Mouse (Mus musculus): ENCODE results near the gene Galm. TPM values are rescaled to one million over a fixed set of nuclear protein-coding genes. Genes with fewer than 3 reads are reported as not detected.

The Galm gene
- polyA plus RNA-seq, 1 experiment: 27.5 TPM

DNA sequence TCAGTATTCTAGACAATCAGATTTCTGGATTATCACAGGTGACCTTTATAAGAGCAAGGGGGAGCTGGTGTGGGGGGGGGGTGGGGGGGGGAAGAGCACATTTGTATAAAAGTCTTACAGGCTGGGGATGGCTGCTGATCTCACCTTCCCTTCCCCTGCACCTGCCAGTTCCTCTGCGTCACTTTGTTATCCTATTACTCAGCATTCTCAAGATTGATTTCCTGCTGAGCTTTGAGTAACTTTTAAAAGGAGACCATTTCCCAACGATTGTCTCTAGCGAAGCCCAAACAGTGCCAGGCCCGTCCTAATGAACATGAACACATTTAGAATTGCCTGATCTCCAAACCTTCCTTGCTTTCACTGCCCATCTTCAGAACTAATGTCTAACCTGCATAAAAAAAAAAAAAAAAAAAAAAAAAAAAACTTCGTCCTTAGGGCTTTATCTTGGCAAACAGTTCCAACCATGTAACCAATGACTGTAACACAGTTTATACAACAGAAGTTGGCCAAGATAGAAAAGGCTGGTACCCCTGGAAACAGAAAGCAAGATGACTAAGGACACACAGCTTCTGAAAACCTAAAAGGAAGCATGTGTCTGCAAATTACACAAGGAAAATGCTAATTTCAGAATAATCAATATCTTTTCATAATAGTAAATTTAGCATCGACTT, 35.3 kb upstream of the Galm start:
- no peak for TF ChIP-seq POLR2A (IDR thresholded peaks at IDR 0.05; ENCODE audit: control insufficient read depth, low read depth, low read length)
- no peak for TF ChIP-seq CTCF (IDR thresholded peaks at IDR 0.05; ENCODE audit: control insufficient read depth, insufficient read depth, insufficient replicate concordance, low read depth, low read length)
- H3K36me3 ChIP-seq (ENCODE audit: control insufficient read depth, insufficient read depth, low read length): no peaks in the 10 kb centered on the region
- H3K4me3 ChIP-seq (ENCODE audit: control insufficient read depth, low read depth, low read length): no peak overlapping the region
- H3K27ac ChIP-seq (ENCODE audit: control insufficient read depth, insufficient read depth, low read depth, low read length): no peak overlapping the region
- no peaks in the 10 kb centered on the region for H3K27me3 ChIP-seq (ENCODE audit: control insufficient read depth, insufficient read depth, low read length)
- H3K4me1 ChIP-seq (ENCODE audit: control insufficient read depth, insufficient read depth, low read length): peaks cover 10% of the 10 kb centered on the region

DNA sequence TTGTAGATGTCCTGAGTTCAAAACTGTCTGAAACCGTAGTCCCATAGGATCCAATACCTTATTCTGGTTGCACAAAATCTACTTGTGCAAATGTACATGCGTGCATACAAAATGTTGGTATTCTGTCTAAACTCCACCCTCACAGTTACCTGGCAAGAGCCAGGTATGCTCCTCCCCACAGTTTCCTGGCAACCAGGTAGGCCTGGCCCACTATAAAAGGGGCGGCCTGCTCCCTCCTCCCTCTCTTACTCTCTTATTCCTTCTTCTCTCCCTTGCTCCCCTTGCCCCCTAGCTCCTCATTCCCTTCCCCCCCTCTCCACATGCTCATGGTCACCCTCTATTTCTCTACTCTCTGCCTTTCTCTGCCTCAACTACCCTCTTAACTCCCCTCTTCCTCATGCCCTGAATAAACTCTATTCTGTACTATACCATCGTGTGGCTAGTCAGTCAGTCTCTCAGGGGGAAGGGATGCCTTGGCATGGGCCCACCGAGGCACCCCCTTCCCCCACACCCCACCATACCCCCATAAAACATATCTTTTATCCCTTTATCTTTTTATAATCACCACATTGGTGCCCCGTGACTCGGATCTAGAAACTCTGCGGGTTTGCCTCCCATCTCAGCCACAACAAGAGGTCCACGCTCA, 31.9 kb upstream of the Galm start:
- Histone ChIP-seq H3K4me3 (ENCODE audit: control insufficient read depth, low read depth, low read length) (peak overlapping the region; percentile 97), H3K27me3 (ENCODE audit: control insufficient read depth, insufficient read depth, low read length) (no peaks in the 10 kb centered on the region), H3K27ac (ENCODE audit: control insufficient read depth, insufficient read depth, low read depth, low read length) (no peak overlapping the region), H3K4me1 (ENCODE audit: control insufficient read depth, insufficient read depth, low read length) (peaks cover 15% of the 10 kb centered on the region), H3K36me3 (ENCODE audit: control insufficient read depth, insufficient read depth, low read length) (no peaks in the 10 kb centered on the region)
- no peak for TF ChIP-seq POLR2A (IDR thresholded peaks at IDR 0.05; ENCODE audit: control insufficient read depth, low read depth, low read length)
- TF ChIP-seq CTCF (IDR thresholded peaks at IDR 0.05; ENCODE audit: control insufficient read depth, insufficient read depth, insufficient replicate concordance, low read depth, low read length): no peak

DNA sequence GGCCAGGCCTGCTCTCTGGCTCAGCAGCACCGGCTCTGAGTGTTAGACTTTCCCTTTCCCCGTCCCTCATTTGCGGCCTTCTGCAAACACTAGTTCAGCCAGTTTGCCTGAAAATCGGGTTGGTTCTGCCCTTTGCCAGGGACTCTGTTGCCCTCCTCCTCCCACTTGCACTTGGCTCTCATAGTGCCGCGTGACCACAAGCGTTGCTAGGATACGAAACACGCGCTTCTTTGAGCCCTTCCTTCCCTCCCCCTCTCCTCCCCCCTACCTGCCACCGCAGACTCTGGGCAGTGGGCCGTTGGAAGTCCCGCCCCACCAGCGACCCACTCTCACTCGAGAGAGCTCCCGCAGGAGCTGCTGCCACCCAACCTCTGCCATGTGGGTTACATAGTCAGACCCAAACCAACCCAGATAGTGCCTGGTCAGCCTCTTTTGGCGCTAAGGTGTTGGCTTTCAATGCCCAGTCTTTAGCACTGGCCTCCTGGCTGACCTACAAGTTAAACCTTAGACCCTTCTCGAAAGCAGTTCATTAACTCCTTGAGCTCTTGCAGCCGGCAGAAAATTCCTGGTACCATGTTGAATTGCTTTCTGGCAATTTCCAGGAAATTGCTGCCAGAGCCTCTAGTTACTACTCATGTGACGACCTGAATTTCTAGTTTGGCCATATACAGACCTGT, 31.1 kb upstream of the Galm start:
- peak overlapping the region; percentile 100 for H3K27ac ChIP-seq (ENCODE audit: control insufficient read depth, insufficient read depth, low read depth, low read length)
- H3K4me1 ChIP-seq (ENCODE audit: control insufficient read depth, insufficient read depth, low read length): peaks cover 15% of the 10 kb centered on the region

DNA sequence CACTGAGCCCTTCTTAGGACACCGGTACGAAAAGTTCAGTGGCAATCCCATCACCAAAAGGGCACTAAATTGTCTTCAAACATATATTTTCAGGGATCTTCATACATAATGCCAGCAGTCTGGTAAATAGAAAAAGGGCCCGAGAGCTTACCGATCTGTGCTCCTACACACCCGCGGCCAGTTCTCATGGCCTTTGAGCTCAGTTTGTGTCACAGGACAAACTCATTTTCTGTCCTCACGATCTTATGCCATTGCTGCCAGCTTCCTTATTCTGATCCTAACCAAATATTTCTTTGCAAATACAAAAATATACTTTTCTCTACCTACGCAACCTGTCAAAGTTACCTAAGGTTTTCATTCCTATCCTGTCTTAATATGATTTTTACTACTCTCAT, 30.6 kb upstream of the Galm start:
- TF ChIP-seq CTCF (IDR thresholded peaks at IDR 0.05; ENCODE audit: control insufficient read depth, insufficient read depth, insufficient replicate concordance, low read depth, low read length) (no peak), POLR2A (IDR thresholded peaks at IDR 0.05; ENCODE audit: control insufficient read depth, low read depth, low read length) (no peak)
- Histone ChIP-seq H3K27me3 (ENCODE audit: control insufficient read depth, insufficient read depth, low read length) (no peaks in the 10 kb centered on the region), H3K27ac (ENCODE audit: control insufficient read depth, insufficient read depth, low read depth, low read length) (peak overlapping the region; percentile 100), H3K4me3 (ENCODE audit: control insufficient read depth, low read depth, low read length) (peak overlapping the region; percentile 97), H3K36me3 (ENCODE audit: control insufficient read depth, insufficient read depth, low read length) (no peaks in the 10 kb centered on the region), H3K4me1 (ENCODE audit: control insufficient read depth, insufficient read depth, low read length) (peaks cover 15% of the 10 kb centered on the region)

More for the DNA sequence above, 31.1 kb upstream of the Galm start:
- Histone ChIP-seq H3K4me3 (ENCODE audit: control insufficient read depth, low read depth, low read length) (peak overlapping the region; percentile 97), H3K27me3 (ENCODE audit: control insufficient read depth, insufficient read depth, low read length) (no peaks in the 10 kb centered on the region), H3K36me3 (ENCODE audit: control insufficient read depth, insufficient read depth, low read length) (no peaks in the 10 kb centered on the region)
- TF ChIP-seq POLR2A (IDR thresholded peaks at IDR 0.05; ENCODE audit: control insufficient read depth, low read depth, low read length): peak; percentile 94
- no peak for TF ChIP-seq CTCF (IDR thresholded peaks at IDR 0.05; ENCODE audit: control insufficient read depth, insufficient read depth, insufficient replicate concordance, low read depth, low read length)

DNA sequence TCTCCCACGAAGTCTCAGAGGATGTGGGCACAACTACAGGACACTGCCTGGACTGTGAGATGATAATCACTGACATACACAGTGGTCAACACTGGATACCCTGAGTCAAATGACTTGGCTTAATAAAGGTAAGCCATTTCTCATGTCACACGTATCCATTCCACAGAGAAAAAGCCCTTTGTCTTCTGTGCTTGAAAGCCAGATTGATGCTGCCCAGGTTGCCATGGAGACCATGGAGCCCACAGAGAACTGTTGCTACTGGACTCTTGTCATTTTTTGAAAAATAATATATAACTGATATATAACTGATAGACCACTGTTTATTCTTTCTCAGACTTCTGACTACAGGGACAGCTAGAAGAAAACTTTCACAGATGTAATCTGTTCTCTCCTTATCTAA, 30.1 kb upstream of the Galm start:
- Histone ChIP-seq H3K4me3 (ENCODE audit: control insufficient read depth, low read depth, low read length) (peak overlapping the region; percentile 72; the same call in 1 of the 2 replicates), H3K4me1 (ENCODE audit: control insufficient read depth, insufficient read depth, low read length) (peaks cover 15% of the 10 kb centered on the region), H3K27ac (ENCODE audit: control insufficient read depth, insufficient read depth, low read depth, low read length) (peak overlapping the region; percentile 75), H3K27me3 (ENCODE audit: control insufficient read depth, insufficient read depth, low read length) (no peaks in the 10 kb centered on the region), H3K36me3 (ENCODE audit: control insufficient read depth, insufficient read depth, low read length) (no peaks in the 10 kb centered on the region)
- TF ChIP-seq CTCF (IDR thresholded peaks at IDR 0.05; ENCODE audit: control insufficient read depth, insufficient read depth, insufficient replicate concordance, low read depth, low read length): no peak
- no peak for TF ChIP-seq POLR2A (IDR thresholded peaks at IDR 0.05; ENCODE audit: control insufficient read depth, low read depth, low read length)

DNA sequence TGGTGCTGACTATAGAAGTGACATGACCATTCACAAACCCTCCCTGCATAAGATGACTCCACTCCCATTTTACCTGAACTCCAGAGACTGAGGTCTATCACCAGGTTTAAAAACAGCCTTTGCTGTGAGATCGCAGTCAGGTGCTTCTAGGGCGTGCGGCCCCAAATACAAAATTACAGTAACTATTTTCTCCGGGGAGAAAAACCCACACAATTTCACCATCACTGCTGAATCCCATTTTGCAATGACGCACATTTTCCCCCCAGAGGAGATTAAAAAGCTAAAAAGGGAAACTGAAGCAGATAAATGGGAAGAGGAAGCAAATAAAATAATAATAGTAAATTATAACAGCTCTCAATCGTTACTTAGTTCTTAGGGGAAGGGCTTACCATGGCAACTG, 27.4 kb upstream of the Galm start:
- Histone ChIP-seq H3K4me1 (ENCODE audit: control insufficient read depth, insufficient read depth, low read length) (peaks cover 15% of the 10 kb centered on the region), H3K27ac (ENCODE audit: control insufficient read depth, insufficient read depth, low read depth, low read length) (no peak overlapping the region), H3K27me3 (ENCODE audit: control insufficient read depth, insufficient read depth, low read length) (no peaks in the 10 kb centered on the region), H3K36me3 (ENCODE audit: control insufficient read depth, insufficient read depth, low read length) (no peaks in the 10 kb centered on the region), H3K4me3 (ENCODE audit: control insufficient read depth, low read depth, low read length) (no peak overlapping the region)
- TF ChIP-seq POLR2A (IDR thresholded peaks at IDR 0.05; ENCODE audit: control insufficient read depth, low read depth, low read length): no peak
- no peak for TF ChIP-seq CTCF (IDR thresholded peaks at IDR 0.05; ENCODE audit: control insufficient read depth, insufficient read depth, insufficient replicate concordance, low read depth, low read length)

DNA sequence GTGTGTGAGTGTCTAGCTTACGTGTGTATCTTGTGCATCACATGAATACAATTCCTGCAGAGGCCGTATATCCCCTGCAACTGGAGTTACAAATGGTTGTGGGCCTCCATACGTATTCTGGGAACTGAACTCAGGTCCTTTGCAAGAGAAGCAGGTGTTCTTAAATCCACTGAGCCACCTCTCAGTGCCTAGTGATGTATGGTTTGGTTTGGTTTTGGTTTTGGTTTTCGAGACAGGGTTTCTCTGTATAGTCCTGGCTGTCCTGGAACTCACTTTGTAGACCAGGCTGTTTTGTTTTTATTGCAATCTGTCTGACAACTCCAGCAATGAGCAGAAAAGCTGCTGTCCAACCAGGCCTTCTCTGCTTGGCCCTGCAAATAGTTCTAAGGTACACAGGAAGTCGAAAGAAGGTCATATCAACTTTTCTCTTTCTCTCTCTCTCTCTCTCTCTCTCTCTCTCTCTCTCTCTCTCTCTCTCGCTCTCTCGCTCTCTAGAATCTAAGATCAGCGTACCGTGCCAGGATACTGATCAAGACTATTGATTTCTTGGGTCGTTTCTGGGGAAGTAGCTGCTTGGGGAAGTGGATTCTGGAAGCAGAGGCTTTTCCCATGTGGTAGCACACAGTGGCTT, 21.8 kb upstream of the Galm start:
- no peaks in the 10 kb centered on the region for H3K27me3 ChIP-seq (ENCODE audit: control insufficient read depth, insufficient read depth, low read length)
- no peak overlapping the region for H3K4me3 ChIP-seq (ENCODE audit: control insufficient read depth, low read depth, low read length)
- H3K27ac ChIP-seq (ENCODE audit: control insufficient read depth, insufficient read depth, low read depth, low read length): no peak overlapping the region
- no peaks in the 10 kb centered on the region for H3K36me3 ChIP-seq (ENCODE audit: control insufficient read depth, insufficient read depth, low read length)
- TF ChIP-seq CTCF (IDR thresholded peaks at IDR 0.05; ENCODE audit: control insufficient read depth, insufficient read depth, insufficient replicate concordance, low read depth, low read length) (no peak), POLR2A (IDR thresholded peaks at IDR 0.05; ENCODE audit: control insufficient read depth, low read depth, low read length) (no peak)
- no peaks in the 10 kb centered on the region for H3K4me1 ChIP-seq (ENCODE audit: control insufficient read depth, insufficient read depth, low read length)
